In the genomic region with DNA sequence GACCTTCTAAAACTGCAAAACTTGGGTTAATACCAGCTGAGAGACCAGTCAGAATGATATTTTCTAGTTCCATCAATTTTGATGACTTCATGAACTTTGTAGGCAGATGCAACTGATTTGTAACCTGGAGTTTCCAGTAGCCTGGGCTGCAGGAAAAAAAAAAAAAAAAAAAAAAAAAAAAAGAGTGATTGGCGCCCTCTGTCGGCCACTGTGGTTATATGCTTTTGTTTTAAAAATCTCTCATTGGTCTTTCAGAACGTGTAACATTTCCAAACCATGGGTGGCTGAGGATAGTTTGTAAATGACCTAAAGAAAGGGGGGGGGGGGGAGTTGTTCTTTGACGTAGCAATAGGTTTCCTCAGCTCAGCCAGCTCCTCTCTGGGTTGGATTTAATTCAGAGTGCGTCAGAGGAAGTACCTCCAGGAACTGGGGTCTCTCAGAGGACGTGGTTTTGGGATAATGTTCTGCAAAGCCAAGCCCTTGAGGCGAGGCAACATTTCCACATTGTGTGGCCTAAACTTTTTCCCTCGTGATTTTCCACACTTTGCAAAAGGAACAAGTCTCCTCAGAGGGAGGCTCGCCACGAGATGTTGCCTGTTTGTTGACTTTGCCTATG, we compare ENCODE assay signal across 8 mouse cellular contexts. TPM values are rescaled to one million over a fixed set of nuclear protein-coding genes. Genes with fewer than 3 reads are reported as not detected.
A peak's percentile ranks its signal among the peaks of the same experiment; 100 is the strongest.
DNase-seq lines count a peak whose midpoint lies in the region; ATAC-seq and TF ChIP-seq lines count a peak whose summit lies in the region.

No protein-coding gene starts in this region.

- intact Hi-C loops in gastrocnemius, adult 2 months (cut with DNase I), result loop anchor here (1.0 kb wide), 1 partner anchor 105 kb away; no protein-coding TSS in a partner anchor

- H3K9ac ChIP-seq in embryonic facial prominence, embryonic 12.5 days, result no peak overlapping the region
- H3K9ac ChIP-seq in hindbrain, embryonic 13.5 days, result no peak overlapping the region
- H3K9ac ChIP-seq in lung, embryonic 16.5 days (ENCODE audit: low read length), result no peak overlapping the region

- H3K36me3 ChIP-seq in embryonic facial prominence, embryonic 12.5 days, result no peaks in the 10 kb centered on the region
- H3K36me3 ChIP-seq in hindbrain, embryonic 13.5 days, result no peaks in the 10 kb centered on the region
- no peaks in the 10 kb centered on the region for H3K36me3 ChIP-seq in lung, embryonic 16.5 days (ENCODE audit: control insufficient read depth, insufficient read depth, low read length)

- peak overlapping the region; percentile 59 for H3K4me3 ChIP-seq in gastrocnemius, adult 2 months
- no peak overlapping the region for H3K4me3 ChIP-seq in embryonic facial prominence, embryonic 12.5 days
- H3K4me3 ChIP-seq in hindbrain, embryonic 13.5 days, result no peak overlapping the region
- no peak overlapping the region; the same call in 1 of the 2 replicates for H3K4me3 ChIP-seq in lung, embryonic 16.5 days (ENCODE audit: low read length)

- ATAC-seq in embryonic facial prominence, embryonic 12.5 days (ENCODE audit: insufficient number of reproducible peaks, insufficient read depth, low FRiP score, low TSS enrichment), result no peak
- ATAC-seq in hindbrain, embryonic 13.5 days (ENCODE audit: low FRiP score), result no peak
- no peak for ATAC-seq in lung, embryonic 16.5 days (ENCODE audit: low read depth)

- TF ChIP-seq CTCF in gastrocnemius, adult 2 months (IDR thresholded peaks at IDR 0.05), result peak; percentile 66

- 0 out of 2 replicates have a peak overlapping the region, but pooled peaks have one; percentile 9 for H3K4me2 ChIP-seq in embryonic facial prominence, embryonic 12.5 days (replicated peaks)
- peak overlapping the region; percentile 9; the same call in 1 of the 2 replicates for H3K4me2 ChIP-seq in hindbrain, embryonic 13.5 days
- H3K4me2 ChIP-seq in lung, embryonic 16.5 days (ENCODE audit: low read depth, low read length), result peak overlapping the region; percentile 36

- DNase-seq in gastrocnemius, adult 2 months, result no peak
- DNase-seq in gastrocnemius, postnatal 25 days, result no peak
- DNase-seq in MN1 (ENCODE audit: low spot score), result peak; percentile 60
- DNase-seq in skeletal muscle tissue, adult 2 months (ENCODE audit: low read depth, low spot score), result peak; percentile 9
- DNase-seq in adrenal gland, postnatal 14 days, result no peak

- 35% methylated on average over 10 of the region's 10 CpGs for WGBS in embryonic facial prominence, embryonic 12.5 days
- 33% methylated on average over 10 of the region's 10 CpGs for WGBS in hindbrain, embryonic 13.5 days
- 34% methylated on average over 10 of the region's 10 CpGs for WGBS in lung, embryonic 16.5 days

- peaks cover 5% of the 10 kb centered on the region for H3K4me1 ChIP-seq in embryonic facial prominence, embryonic 12.5 days
- H3K4me1 ChIP-seq in hindbrain, embryonic 13.5 days (replicated peaks), result peaks cover 4% of the 10 kb centered on the region; the same call in 1 of the 2 replicates
- peaks cover 5% of the 10 kb centered on the region; the same call in 1 of the 2 replicates for H3K4me1 ChIP-seq in lung, embryonic 16.5 days (replicated peaks; ENCODE audit: control insufficient read depth, insufficient read depth, low read length)

- no peaks in the 10 kb centered on the region for H3K9me3 ChIP-seq in embryonic facial prominence, embryonic 12.5 days
- H3K9me3 ChIP-seq in hindbrain, embryonic 13.5 days, result no peaks in the 10 kb centered on the region
- no peaks in the 10 kb centered on the region for H3K9me3 ChIP-seq in lung, embryonic 16.5 days (ENCODE audit: control insufficient read depth, low read length)

- peak overlapping the region; percentile 28; the same call in 1 of the 2 replicates for H3K27ac ChIP-seq in gastrocnemius, adult 2 months
- H3K27ac ChIP-seq in embryonic facial prominence, embryonic 12.5 days, result no peak overlapping the region
- H3K27ac ChIP-seq in hindbrain, embryonic 13.5 days, result no peak overlapping the region
- H3K27ac ChIP-seq in lung, embryonic 16.5 days (ENCODE audit: low read length), result no peak overlapping the region

- no peaks in the 10 kb centered on the region for H3K27me3 ChIP-seq in embryonic facial prominence, embryonic 12.5 days
- H3K27me3 ChIP-seq in hindbrain, embryonic 13.5 days, result no peaks in the 10 kb centered on the region
- no peaks in the 10 kb centered on the region for H3K27me3 ChIP-seq in lung, embryonic 16.5 days (ENCODE audit: control insufficient read depth, insufficient read depth, low read depth, low read length)

RNA-seq across cellular contexts. Expression of a gene that starts 7.0 kb away (rescaled TPM):
- total RNA-seq in gastrocnemius, adult 2 months (2021), result not detected
- total RNA-seq in gastrocnemius, postnatal 25 days (2021), result not detected
- 0.08 and 0.10 TPM in 2 replicates for polyA plus RNA-seq in embryonic facial prominence, embryonic 12.5 days (2016; fragmentation: Nextera tagmentation; extraction: Ambion mirVana)
- polyA plus RNA-seq in hindbrain, embryonic 13.5 days (2015; fragmentation: Nextera tagmentation; extraction: Ambion mirVana), result not detected in 2 replicates
- polyA plus RNA-seq in lung, embryonic 16.5 days (2015; fragmentation: Nextera tagmentation; extraction: Ambion mirVana), result 0.50 and 6.1 TPM in 2 replicates
- total RNA-seq in adrenal gland, postnatal 14 days (2021), result 16.9 and 281 TPM in 2 replicates

RNA-seq across cellular contexts. Expression of a gene that starts 52.8 kb away (rescaled TPM):
- 10 to 100 TPM; 29.5 to 36.6 TPM for total RNA-seq in gastrocnemius, adult 2 months (2021)
- total RNA-seq in gastrocnemius, postnatal 25 days (2021), result 10 to 100 TPM; 25.5 to 25.7 TPM
- polyA plus RNA-seq in embryonic facial prominence, embryonic 12.5 days (2016; fragmentation: Nextera tagmentation; extraction: Ambion mirVana), result 58.2 and 60.5 TPM in 2 replicates
- polyA plus RNA-seq in hindbrain, embryonic 13.5 days (2015; fragmentation: Nextera tagmentation; extraction: Ambion mirVana), result 41.1 and 45.8 TPM in 2 replicates
- polyA plus RNA-seq in lung, embryonic 16.5 days (2015; fragmentation: Nextera tagmentation; extraction: Ambion mirVana), result 29.1 and 33.8 TPM in 2 replicates
- total RNA-seq in adrenal gland, postnatal 14 days (2021), result 22.5 and 24.2 TPM in 2 replicates

Comparison
In these comparisons a context has a peak if more than half of its experiments do, and no peak if none do; other contexts are left out.
1. DNase-seq: peak in MN1 (single experiment) and skeletal muscle tissue, adult 2 months (single experiment); none in gastrocnemius, adult 2 months (single experiment), gastrocnemius, postnatal 25 days (single experiment) and adrenal gland, postnatal 14 days (single experiment).
2. RNA of a gene that starts 7.0 kb away (total RNA-seq): 16.9 to 281 TPM in adrenal gland, postnatal 14 days; not detected in gastrocnemius, postnatal 25 days and not detected in gastrocnemius, adult 2 months; every median in the first group is over 10 times any median in the second.
3. Peak in every context shown above with its lines, with median percentiles within 50 percentile points of each other: H3K4me2 ChIP-seq.